Comparison of ENCODE assay signal across 12 mouse cellular contexts in the genomic region with DNA sequence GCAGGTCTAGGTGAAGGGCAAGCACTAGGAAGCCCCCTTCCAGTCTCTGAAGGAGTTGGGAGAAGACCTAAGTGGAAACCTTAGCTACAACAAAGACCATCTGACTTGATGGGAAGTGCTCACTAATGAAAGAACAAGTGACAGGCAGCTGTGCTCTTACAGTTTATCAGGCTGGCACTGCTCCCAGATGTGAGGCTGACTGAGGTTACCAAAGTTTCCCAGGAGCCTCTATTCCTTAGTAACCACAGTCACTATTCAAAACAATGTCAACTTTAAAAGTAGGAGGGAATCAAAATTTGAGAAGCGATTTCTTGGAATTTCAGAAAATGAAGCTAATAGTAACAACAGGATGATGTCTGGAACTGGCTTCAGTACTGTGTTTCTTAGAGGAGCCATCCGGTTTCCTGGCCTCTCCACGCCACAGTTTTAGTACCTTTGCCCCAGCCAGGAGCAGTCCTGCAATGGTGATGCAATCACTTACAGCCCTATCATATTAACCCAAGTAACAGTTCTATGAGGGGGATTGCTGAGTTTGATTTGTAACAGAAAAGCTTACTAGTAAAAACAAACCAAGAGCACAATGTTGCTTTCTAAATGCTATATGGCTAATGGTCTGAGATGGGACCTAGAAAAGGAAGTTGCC.
DNase-seq lines count a peak whose midpoint lies in the region; ATAC-seq lines count a peak whose summit lies in the region.
"Had no signal": no experiment of that assay in that cellular context is flagged by ENCODE, and none has a peak within 500 bp of the region (broad histone marks: within the 10 kb centered on the region; RNA-seq: fewer than 3 reads in every experiment).

No protein-coding gene starts in this region.

- DNase-seq in adrenal gland, adult (ENCODE audit: inconsistent age in 2 of 2, low spot score in 1 of 2) = peak; percentile 27 to 75
- DNase-seq in adrenal gland, adult 18-20 months (ENCODE audit: low spot score in 2 of 2) = no peak
- peak; percentile 43 for DNase-seq in testis, postnatal 10 days (ENCODE audit: low spot score)
- no peak for DNase-seq in testis, postnatal 14 days (ENCODE audit: low spot score)
- peak; percentile 55 to 56 for DNase-seq in kidney, postnatal 25 days
- DNase-seq in embryo, embryonic 10 days (ENCODE audit: low spot score) = no peak
- DNase-seq in spleen, adult 12 weeks (ENCODE audit: low spot score) = no peak
- DNase-seq: cerebellum, adult 18-20 months; layer of hippocampus, postnatal 36 days had no signal

- no peak overlapping the region for H3K4me2 ChIP-seq in hindbrain, embryonic 16.5 days (ENCODE audit: low read length)
- H3K4me2 ChIP-seq: heart, embryonic 15.5 days had no signal

- no peak overlapping the region for H3K4me3 ChIP-seq in hindbrain, embryonic 16.5 days (ENCODE audit: low read length)
- H3K4me3 ChIP-seq: heart, embryonic 15.5 days; midbrain, embryonic 10.5 days had no signal

- H3K9ac ChIP-seq in hindbrain, embryonic 16.5 days (ENCODE audit: low read depth, low read length) = no peak overlapping the region
- H3K9ac ChIP-seq: heart, embryonic 15.5 days had no signal

- 87% methylated on average over 3 of the region's 3 CpGs for WGBS in hindbrain, embryonic 16.5 days

- H3K27ac ChIP-seq in hindbrain, embryonic 16.5 days (ENCODE audit: low read depth, low read length) = no peak overlapping the region
- H3K27ac ChIP-seq: heart, embryonic 15.5 days; midbrain, embryonic 10.5 days had no signal

- ATAC-seq in hindbrain, embryonic 16.5 days = no peak

- H3K9me3 ChIP-seq in hindbrain, embryonic 16.5 days (ENCODE audit: control insufficient read depth, low read length) = no peaks in the 10 kb centered on the region
- H3K9me3 ChIP-seq: heart, embryonic 15.5 days; midbrain, embryonic 10.5 days had no signal

- H3K27me3 ChIP-seq in hindbrain, embryonic 16.5 days (replicated peaks; ENCODE audit: control insufficient read depth, insufficient read depth, low read length) = no peaks in the 10 kb centered on the region
- H3K27me3 ChIP-seq: heart, embryonic 15.5 days had no signal

- H3K4me1 ChIP-seq in hindbrain, embryonic 16.5 days (ENCODE audit: control insufficient read depth, insufficient read depth, low read depth, low read length) = no peaks in the 10 kb centered on the region
- H3K4me1 ChIP-seq: midbrain, embryonic 10.5 days had no signal

- no peaks in the 10 kb centered on the region for H3K36me3 ChIP-seq in hindbrain, embryonic 16.5 days (ENCODE audit: control insufficient read depth, insufficient read depth, low read length)
- H3K36me3 ChIP-seq: heart, embryonic 15.5 days; midbrain, embryonic 10.5 days had no signal

Comparison
In these comparisons a context has a peak if more than half of its experiments do, and no peak if none do; other contexts are left out.
1. DNase-seq: peak in adrenal gland, adult (2 of 2), testis, postnatal 10 days (single experiment) and kidney, postnatal 25 days (2 of 2); none in adrenal gland, adult 18-20 months (0 of 2), testis, postnatal 14 days (single experiment), embryo, embryonic 10 days (single experiment) and spleen, adult 12 weeks (single experiment).